Mouse (Mus musculus) kidney, embryonic 16.5 days (tissue): ENCODE results near the gene Gm37240. TPM values are rescaled to one million over a fixed set of nuclear protein-coding genes. Genes with fewer than 3 reads are reported as not detected.
A peak's percentile ranks its signal among the peaks of the same experiment; 100 is the strongest.

Source experiments
- ATAC-seq: fragments of 200-750 bp; cut with Nextera tagmentation; 2 replicates; pipeline ENCODE4 v1.8.0; 2017; ENCODE audit warnings: moderate TSS enrichment; ENCODE audit not compliant: low FRiP score, low TSS enrichment
- H3K27ac ChIP-seq: fragments of 300-500 bp; sonication (generic); 2 replicates; pipeline ENCODE4 v1.5.1; 2014; ENCODE audit warnings: low read length
- H3K27me3 ChIP-seq: fragments of 300-500 bp; sonication (generic); 2 replicates; pipeline ENCODE4 v1.6.1; 2014; ENCODE audit warnings: low read length, control low read depth, mixed read lengths; ENCODE audit not compliant: insufficient read depth
- H3K36me3 ChIP-seq: fragments of 300-500 bp; sonication (generic); 2 replicates; pipeline ENCODE4 v1.6.1; 2014; ENCODE audit warnings: low read length, control low read depth, mixed read lengths; ENCODE audit not compliant: insufficient read depth
- H3K4me1 ChIP-seq: fragments of 300-500 bp; sonication (generic); 2 replicates; pipeline ENCODE4 v1.6.1; 2014; ENCODE audit warnings: low read length, control low read depth, mixed read lengths; ENCODE audit not compliant: insufficient read depth
- H3K4me2 ChIP-seq: fragments of 300-500 bp; sonication (generic); replicated peaks from 2 replicates; pipeline ENCODE4 v1.6.1; 2014; ENCODE audit warnings: low read depth, low read length
- H3K4me3 ChIP-seq: fragments of 300-500 bp; sonication (generic); 2 replicates; pipeline ENCODE4 v1.5.1; 2014; ENCODE audit warnings: mild to moderate bottlenecking, low read length
- H3K9ac ChIP-seq: fragments of 300-500 bp; sonication (generic); replicated peaks from 2 replicates; pipeline ENCODE4 v1.6.1; 2014; ENCODE audit warnings: low read length
- H3K9me3 ChIP-seq: fragments of 300-500 bp; sonication (generic); 2 replicates; pipeline ENCODE4 v1.6.1; 2016; ENCODE audit warnings: low read length, control low read depth
- WGBS: fragments of 180-500 bp; shearing (Covaris S2); extraction: QIAGEN DNeasy Blood & Tissue Kit; methylation state at CpG from one replicate; pipeline ENCODE4 v1.1.7; 2014; 5-methylcytosine and 5-hydroxymethylcytosine counted together
- polyA plus RNA-seq: library from polyadenylated mRNA; unstranded; fragments of >200 nt; fragmentation: Nextera tagmentation; extraction: Ambion mirVana; gene quantifications from 2 replicates; pipeline ENCODE4 v1.2.1, GENCODE M21; 2015

Gm37240 gene
- polyA plus RNA-seq, 1 experiment from 2014 or later, result 8.7 TPM

DNA sequence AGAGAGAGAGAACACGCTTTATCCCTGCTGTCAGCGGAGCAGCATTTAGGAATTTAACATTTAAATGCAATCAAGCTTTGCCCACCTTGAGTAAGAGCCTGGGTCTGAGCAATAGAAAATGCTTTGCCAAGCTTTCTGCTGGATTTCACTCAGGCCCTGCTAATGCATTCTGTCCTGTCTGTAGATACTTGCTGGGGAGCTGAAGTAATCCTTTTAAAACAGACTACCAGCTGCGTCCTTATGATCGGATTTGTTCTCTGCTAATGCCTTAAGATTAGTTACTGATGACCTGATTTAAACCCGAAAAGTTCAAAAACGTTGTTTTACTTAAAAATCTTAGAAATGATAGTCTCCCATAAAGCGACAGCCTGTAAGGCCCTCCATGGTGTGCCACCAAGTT lies 206.2 kb downstream of the Gm37240 start:
- Histone ChIP-seq H3K4me2 (no peak overlapping the region), H3K27me3 (no peaks in the 10 kb centered on the region), H3K36me3 (no peaks in the 10 kb centered on the region), H3K4me3 (no peak overlapping the region), H3K9ac (no peak overlapping the region), H3K27ac (no peak overlapping the region), H3K9me3 (no peaks in the 10 kb centered on the region), H3K4me1 (no peaks in the 10 kb centered on the region)
- WGBS, result 86% methylated on average over 7 of the region's 7 CpGs
- no peak for ATAC-seq

DNA sequence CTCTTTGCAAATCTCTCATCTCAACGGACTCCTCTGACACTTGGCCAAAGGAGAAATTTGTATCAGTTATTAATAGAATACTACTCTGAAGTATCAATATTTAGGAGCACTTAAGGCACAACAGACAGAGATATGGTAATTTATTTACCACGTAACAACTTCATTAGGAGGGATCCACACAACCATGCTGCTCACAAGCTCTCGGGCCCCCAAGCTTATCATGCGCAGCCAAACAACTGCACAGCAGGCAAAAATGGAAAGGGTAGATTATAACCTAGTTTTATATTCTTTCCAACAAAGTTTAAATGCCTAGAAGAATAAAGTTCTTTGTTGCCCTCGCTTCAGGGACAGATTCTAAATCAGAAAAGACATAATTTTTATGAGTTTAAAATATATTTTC lies 207.4 kb downstream of the Gm37240 start:
- no peak for ATAC-seq
- Histone ChIP-seq H3K9ac (no peak overlapping the region), H3K9me3 (no peaks in the 10 kb centered on the region), H3K4me3 (no peak overlapping the region), H3K27me3 (no peaks in the 10 kb centered on the region), H3K36me3 (no peaks in the 10 kb centered on the region), H3K4me2 (no peak overlapping the region), H3K4me1 (no peaks in the 10 kb centered on the region), H3K27ac (no peak overlapping the region)
- WGBS, result 85% methylated on average over 5 of the region's 5 CpGs

DNA sequence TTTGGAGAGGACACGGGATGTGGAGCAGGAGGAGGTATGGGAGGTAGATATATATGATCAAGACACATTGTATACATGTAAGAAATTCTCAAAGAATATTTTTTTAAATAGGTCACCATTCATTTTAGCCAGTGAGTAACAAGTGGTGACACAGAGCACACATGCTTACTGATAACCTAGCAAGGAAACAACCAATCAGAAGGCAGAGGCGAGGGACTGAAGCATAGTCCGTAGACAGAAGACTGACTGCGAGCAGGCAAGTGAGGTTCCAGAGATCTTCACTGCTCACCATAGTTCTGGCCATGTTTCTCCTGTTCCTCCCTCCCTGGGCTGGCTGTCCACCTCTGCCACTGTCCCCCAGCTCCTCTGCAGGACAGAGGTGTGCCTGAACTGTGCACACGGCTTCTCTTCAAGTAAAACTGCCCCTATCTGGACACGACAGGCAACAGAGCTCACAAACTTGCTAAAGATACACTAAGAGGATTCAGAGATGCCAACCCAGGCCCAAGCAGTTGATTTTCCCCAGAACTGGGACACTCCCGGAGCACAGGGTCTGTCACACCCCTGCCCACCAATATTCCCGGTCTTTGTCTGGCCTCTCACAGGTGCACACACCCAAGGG lies 207.9 kb downstream of the Gm37240 start:
- H3K4me3 ChIP-seq, result no peak overlapping the region
- no peak for ATAC-seq
- no peaks in the 10 kb centered on the region for H3K27me3 ChIP-seq
- no peaks in the 10 kb centered on the region for H3K36me3 ChIP-seq
- H3K27ac ChIP-seq, result no peak overlapping the region
- no peak overlapping the region for H3K4me2 ChIP-seq
- WGBS, result 79% methylated on average over 8 of the region's 8 CpGs
- H3K9ac ChIP-seq, result no peak overlapping the region
- H3K4me1 ChIP-seq, result no peaks in the 10 kb centered on the region
- no peaks in the 10 kb centered on the region for H3K9me3 ChIP-seq

DNA sequence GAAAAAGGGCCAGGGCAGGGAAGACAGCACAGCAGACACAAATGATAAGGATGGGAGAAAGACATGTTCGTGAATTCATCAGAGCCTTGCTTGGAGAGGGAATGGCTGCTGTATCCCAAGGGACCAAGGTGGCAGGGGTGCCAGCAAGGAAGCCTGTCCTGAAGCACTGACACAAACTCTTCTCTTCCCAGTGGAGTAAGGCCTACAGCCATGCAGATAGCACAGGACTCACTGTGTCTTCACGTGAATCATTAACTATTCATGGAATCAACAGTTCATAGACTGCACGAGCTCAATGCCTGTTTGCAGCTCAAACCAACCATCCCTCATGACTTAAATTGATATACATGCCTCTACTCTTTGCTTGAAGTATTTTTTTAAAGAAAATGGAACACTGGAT lies 209.4 kb downstream of the Gm37240 start:
- H3K27ac ChIP-seq, result no peak overlapping the region
- H3K4me1 ChIP-seq, result no peaks in the 10 kb centered on the region
- ATAC-seq, result 0 out of 2 replicates have a peak, but pooled peaks have one; percentile 59
- 69% methylated on average over 3 of the region's 3 CpGs for WGBS
- H3K9me3 ChIP-seq, result no peaks in the 10 kb centered on the region
- no peak overlapping the region for H3K9ac ChIP-seq
- no peak overlapping the region for H3K4me3 ChIP-seq
- H3K36me3 ChIP-seq, result no peaks in the 10 kb centered on the region
- H3K27me3 ChIP-seq, result no peaks in the 10 kb centered on the region
- H3K4me2 ChIP-seq, result no peak overlapping the region

DNA sequence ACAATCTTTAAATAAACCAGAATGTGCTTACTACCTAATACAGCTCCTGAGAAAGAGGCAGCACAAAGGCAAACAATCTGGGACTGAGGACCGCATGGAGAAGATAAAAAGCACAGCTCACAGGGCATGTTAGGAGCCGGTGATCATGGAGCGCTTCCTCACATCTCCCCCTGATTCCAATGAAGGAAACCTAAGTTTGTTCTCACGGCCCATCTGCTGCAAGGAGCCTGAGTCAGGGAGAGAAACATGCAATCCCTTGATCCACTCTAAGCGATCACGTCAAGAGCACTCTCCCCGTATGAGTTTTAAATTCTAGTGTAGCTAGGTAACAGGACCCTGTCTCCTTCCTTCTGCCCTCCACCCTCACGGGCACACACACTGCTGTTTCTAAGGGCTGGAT lies 210.2 kb downstream of the Gm37240 start:
- H3K27me3 ChIP-seq, result no peaks in the 10 kb centered on the region
- no peak overlapping the region for H3K4me3 ChIP-seq
- no peak overlapping the region for H3K4me2 ChIP-seq

DNA sequence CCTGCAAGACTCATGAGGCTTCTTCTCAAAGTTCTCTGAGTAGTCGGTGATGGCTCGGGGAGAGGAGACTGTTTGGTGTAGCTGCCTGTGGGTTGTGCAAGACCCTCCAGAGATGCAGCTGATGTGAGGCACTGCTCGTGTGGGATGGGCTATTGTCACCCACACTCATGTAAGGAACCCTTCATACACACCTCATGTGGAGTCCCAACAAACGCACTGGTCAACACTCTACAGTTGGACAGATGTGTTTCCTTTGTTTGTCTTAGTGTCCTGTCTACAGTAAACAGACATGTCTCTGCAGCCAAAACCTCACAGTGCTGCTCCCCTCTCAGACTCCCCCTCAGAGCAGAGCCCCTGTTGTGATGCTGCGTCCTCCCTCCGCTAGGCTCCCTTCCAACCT lies 217.5 kb downstream of the Gm37240 start:
- ATAC-seq, result no peak
- Histone ChIP-seq H3K9ac (no peak overlapping the region), H3K27me3 (no peaks in the 10 kb centered on the region), H3K27ac (no peak overlapping the region), H3K4me1 (peaks cover 15% of the 10 kb centered on the region), H3K4me2 (no peak overlapping the region), H3K9me3 (no peaks in the 10 kb centered on the region), H3K4me3 (no peak overlapping the region), H3K36me3 (no peaks in the 10 kb centered on the region)
- WGBS, result 90% methylated on average over 6 of the region's 6 CpGs

More for the DNA sequence above, 210.2 kb downstream of the Gm37240 start:
- Histone ChIP-seq H3K36me3 (no peaks in the 10 kb centered on the region), H3K27ac (no peak overlapping the region), H3K4me1 (no peaks in the 10 kb centered on the region), H3K9ac (no peak overlapping the region), H3K9me3 (no peaks in the 10 kb centered on the region)
- ATAC-seq, result no peak
- WGBS, result 82% methylated on average over 8 of the region's 8 CpGs

DNA sequence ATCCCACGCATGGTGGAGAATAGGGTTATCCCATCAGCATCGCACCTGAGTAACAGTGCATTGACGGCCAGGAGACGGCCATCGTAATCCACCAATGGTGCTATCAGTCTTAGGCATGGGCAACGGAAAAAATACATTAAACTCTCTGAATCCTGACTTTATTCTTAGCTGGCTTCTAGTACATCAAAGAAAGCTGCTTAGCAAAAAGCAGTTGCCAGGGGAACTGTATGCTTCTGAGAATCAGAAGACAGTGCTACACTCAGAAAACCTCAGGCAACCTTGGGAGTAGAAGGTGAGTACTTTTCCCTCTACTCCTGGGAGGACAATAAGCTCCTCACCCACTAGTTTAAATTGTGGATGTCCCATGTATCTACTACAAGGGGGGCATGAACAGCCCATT lies 219.6 kb downstream of the Gm37240 start:
- H3K4me3 ChIP-seq, result no peak overlapping the region
- no peaks in the 10 kb centered on the region for H3K36me3 ChIP-seq
- no peak overlapping the region for H3K27ac ChIP-seq
- no peak overlapping the region for H3K4me2 ChIP-seq
- H3K27me3 ChIP-seq, result no peaks in the 10 kb centered on the region
- H3K9me3 ChIP-seq, result no peaks in the 10 kb centered on the region
- peaks cover 32% of the 10 kb centered on the region for H3K4me1 ChIP-seq
- H3K9ac ChIP-seq, result no peak overlapping the region
- ATAC-seq, result no peak
- WGBS, result 92% methylated on average over 6 of the region's 6 CpGs

DNA sequence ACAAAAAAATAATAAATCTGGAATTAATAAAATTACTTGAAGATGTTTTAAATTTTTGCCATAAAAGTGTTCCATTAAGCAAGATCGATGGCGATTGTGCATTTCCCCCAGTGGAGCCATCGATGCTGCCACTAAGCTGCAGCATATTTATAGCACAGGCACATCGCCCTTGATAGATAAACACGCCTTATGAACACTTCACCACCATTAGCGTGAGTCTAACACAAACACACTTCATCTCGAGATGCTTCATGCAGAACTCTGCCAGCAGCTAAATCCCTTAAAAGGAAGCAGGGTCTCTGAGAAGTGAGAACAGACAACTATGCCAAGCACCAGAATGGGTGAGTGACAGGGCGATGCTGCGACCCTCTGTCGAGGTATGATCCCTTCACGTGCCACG lies 220.6 kb downstream of the Gm37240 start:
- 60% methylated on average over 12 of the region's 12 CpGs for WGBS
- no peaks in the 10 kb centered on the region for H3K27me3 ChIP-seq
- no peak overlapping the region for H3K27ac ChIP-seq
- H3K4me2 ChIP-seq, result no peak overlapping the region
- ATAC-seq, result no peak
- no peaks in the 10 kb centered on the region for H3K9me3 ChIP-seq
- H3K36me3 ChIP-seq, result no peaks in the 10 kb centered on the region
- H3K4me1 ChIP-seq, result peaks cover 32% of the 10 kb centered on the region
- H3K4me3 ChIP-seq, result no peak overlapping the region
- H3K9ac ChIP-seq, result no peak overlapping the region

DNA sequence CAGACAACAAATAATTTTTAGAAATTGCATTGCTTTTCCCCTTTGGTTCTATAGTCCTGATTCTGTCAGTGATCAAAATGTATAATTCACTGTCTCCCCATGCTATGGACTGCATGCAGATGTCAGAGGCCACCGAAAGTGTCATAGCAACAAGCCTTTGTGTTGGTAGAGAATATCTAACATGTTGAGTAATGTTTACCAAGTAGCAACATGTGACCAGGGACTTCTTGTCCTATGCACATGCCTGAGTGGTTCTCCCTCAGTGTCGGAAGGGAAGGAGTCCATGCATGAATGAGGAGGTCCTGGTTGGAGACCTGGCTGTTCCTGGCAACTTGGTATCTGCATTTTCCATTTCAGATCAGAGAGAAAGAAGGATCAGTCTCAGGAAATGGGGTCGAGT lies 221.2 kb downstream of the Gm37240 start:
- WGBS, result 48% methylated on average over 3 of the region's 3 CpGs
- H3K4me2 ChIP-seq, result no peak overlapping the region
- no peaks in the 10 kb centered on the region for H3K36me3 ChIP-seq
- H3K27me3 ChIP-seq, result no peaks in the 10 kb centered on the region
- no peak overlapping the region for H3K4me3 ChIP-seq
- H3K9ac ChIP-seq, result no peak overlapping the region
- ATAC-seq, result peak; percentile 80
- H3K9me3 ChIP-seq, result no peaks in the 10 kb centered on the region
- H3K27ac ChIP-seq, result 0 out of 2 replicates have a peak overlapping the region, but pooled peaks have one; percentile 31
- peaks cover 32% of the 10 kb centered on the region for H3K4me1 ChIP-seq

DNA sequence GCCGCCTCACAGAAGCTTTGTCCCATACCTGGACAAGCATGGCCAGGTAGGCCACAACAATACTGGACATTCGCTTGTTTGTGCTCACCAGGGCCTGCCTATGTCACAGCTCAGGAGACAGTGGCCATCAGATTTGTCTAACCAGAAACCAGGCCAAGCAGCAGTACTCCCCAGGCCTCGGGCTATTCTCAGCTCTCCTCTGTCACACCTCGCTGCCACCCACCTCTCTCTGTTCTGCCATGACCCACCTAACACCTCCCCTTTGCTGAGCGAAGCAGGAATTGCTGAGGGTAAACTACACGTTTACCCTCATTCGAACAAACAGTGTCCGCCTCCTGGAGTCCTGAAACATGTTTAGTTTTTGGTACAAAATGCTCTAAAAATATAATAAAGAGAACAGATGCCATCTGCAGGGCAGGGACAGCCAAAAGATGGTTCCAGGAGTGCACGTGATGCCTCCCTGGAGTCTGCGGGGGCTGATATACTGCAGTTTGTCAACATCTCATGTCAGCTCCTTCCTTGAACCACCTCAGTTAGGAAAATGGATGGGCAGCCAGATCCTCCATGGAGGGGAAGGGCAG lies 222.6 kb downstream of the Gm37240 start:
- H3K4me1 ChIP-seq, result peaks cover 32% of the 10 kb centered on the region
- 68% methylated on average over 10 of the region's 10 CpGs for WGBS
- H3K9me3 ChIP-seq, result no peaks in the 10 kb centered on the region
- H3K9ac ChIP-seq, result no peak overlapping the region
- no peaks in the 10 kb centered on the region for H3K27me3 ChIP-seq
- H3K4me3 ChIP-seq, result no peak overlapping the region
- H3K27ac ChIP-seq, result peak overlapping the region; percentile 41; the same call in 1 of the 2 replicates
- peak; percentile 33; the same call in 1 of the 2 replicates for ATAC-seq
- H3K4me2 ChIP-seq, result no peak overlapping the region
- no peaks in the 10 kb centered on the region for H3K36me3 ChIP-seq
